ENCODE assay signal across 12 mouse cellular contexts in genomic region chr1:88224029-88224776, GRCm38 (mm10). TPM values are rescaled to one million over a fixed set of nuclear protein-coding genes. Genes with fewer than 3 reads are reported as not detected.
A peak's percentile ranks its signal among the peaks of the same experiment; 100 is the strongest.
DNase-seq lines count a peak whose midpoint lies in the region; ATAC-seq and TF ChIP-seq lines count a peak whose summit lies in the region.
"Had no signal": no experiment of that assay in that cellular context is flagged by ENCODE, and none has a peak within 500 bp of the region (broad histone marks: within the 10 kb centered on the region; RNA-seq: fewer than 3 reads in every experiment).

No protein-coding gene starts in this region.

- H3K4me3 ChIP-seq in lung, postnatal 0 days (ENCODE audit: low read depth, low read length) = no peak overlapping the region
- no peak overlapping the region for H3K4me3 ChIP-seq in hindbrain, embryonic 11.5 days (ENCODE audit: low read depth, low read length)
- no peak overlapping the region for H3K4me3 ChIP-seq in midbrain, embryonic 11.5 days (ENCODE audit: low read depth, low read length)
- H3K4me3 ChIP-seq: embryonic facial prominence, embryonic 12.5 days; limb, embryonic 13.5 days; midbrain, embryonic 12.5 days had no signal

- peak; percentile 61 for DNase-seq in adrenal gland, adult 8-10 months
- DNase-seq in adrenal gland, postnatal 4 days (ENCODE audit: low spot score in 2 of 2) = no peak
- DNase-seq in lung, adult 18-20 months = peak; percentile 80 to 83
- DNase-seq in lung, postnatal 0 days (ENCODE audit: low spot score) = no peak
- DNase-seq in heart, postnatal 4 days = peak; percentile 11
- peak; percentile 56 for DNase-seq in ovary, postnatal 36 days (ENCODE audit: low spot score)
- no peak for DNase-seq in hindbrain, embryonic 11.5 days (ENCODE audit: low spot score)
- DNase-seq in midbrain, embryonic 11.5 days (ENCODE audit: low spot score, missing footprints) = no peak

- no peaks in the 10 kb centered on the region for H3K36me3 ChIP-seq in lung, postnatal 0 days (ENCODE audit: insufficient read depth, low read length)
- H3K36me3 ChIP-seq in hindbrain, embryonic 11.5 days (ENCODE audit: control insufficient read depth, insufficient read depth, low read length) = no peaks in the 10 kb centered on the region
- H3K36me3 ChIP-seq in midbrain, embryonic 11.5 days (ENCODE audit: control insufficient read depth, insufficient read depth, low read length) = no peaks in the 10 kb centered on the region
- H3K36me3 ChIP-seq: embryonic facial prominence, embryonic 12.5 days; limb, embryonic 13.5 days; midbrain, embryonic 12.5 days had no signal

- 58% methylated on average over 2 of the region's 2 CpGs for WGBS in lung, postnatal 0 days
- 73% methylated on average over 2 of the region's 2 CpGs for WGBS in hindbrain, embryonic 11.5 days
- 68% methylated on average over 2 of the region's 2 CpGs for WGBS in midbrain, embryonic 11.5 days

- no peaks in the 10 kb centered on the region for H3K27me3 ChIP-seq in lung, postnatal 0 days (replicated peaks; ENCODE audit: insufficient read depth, low read length)
- H3K27me3 ChIP-seq in hindbrain, embryonic 11.5 days (ENCODE audit: control insufficient read depth, insufficient read depth, low read length) = no peaks in the 10 kb centered on the region
- H3K27me3 ChIP-seq in midbrain, embryonic 11.5 days (ENCODE audit: control insufficient read depth, insufficient read depth, low read length) = no peaks in the 10 kb centered on the region
- H3K27me3 ChIP-seq: embryonic facial prominence, embryonic 12.5 days; limb, embryonic 13.5 days; midbrain, embryonic 12.5 days had no signal

- TF ChIP-seq CTCF in lung, postnatal 0 days (IDR thresholded peaks at IDR 0.05) = no peak

- no peak overlapping the region for H3K4me2 ChIP-seq in lung, postnatal 0 days (replicated peaks; ENCODE audit: low read depth, low read length)
- no peak overlapping the region for H3K4me2 ChIP-seq in hindbrain, embryonic 11.5 days (replicated peaks; ENCODE audit: low read depth, low read length)
- H3K4me2 ChIP-seq in midbrain, embryonic 11.5 days = no peak overlapping the region
- H3K4me2 ChIP-seq: embryonic facial prominence, embryonic 12.5 days; limb, embryonic 13.5 days; midbrain, embryonic 12.5 days had no signal

- H3K4me1 ChIP-seq in lung, postnatal 0 days (ENCODE audit: insufficient read depth, low read depth, low read length) = no peaks in the 10 kb centered on the region
- H3K4me1 ChIP-seq in hindbrain, embryonic 11.5 days (replicated peaks; ENCODE audit: control insufficient read depth, insufficient read depth, low read length) = no peaks in the 10 kb centered on the region
- no peaks in the 10 kb centered on the region for H3K4me1 ChIP-seq in midbrain, embryonic 11.5 days (ENCODE audit: control insufficient read depth, insufficient read depth, low read length)
- H3K4me1 ChIP-seq: embryonic facial prominence, embryonic 12.5 days; limb, embryonic 13.5 days; midbrain, embryonic 12.5 days had no signal

- TF ChIP-seq EP300 in lung, postnatal 0 days (IDR thresholded peaks at IDR 0.05) = no peak

- no peak for ATAC-seq in lung, postnatal 0 days
- no peak for ATAC-seq in hindbrain, embryonic 11.5 days (ENCODE audit: low FRiP score)
- no peak for ATAC-seq in midbrain, embryonic 11.5 days (ENCODE audit: low FRiP score)
- ATAC-seq: inflammation-experienced regulatory T-cells, adult 6 months had no signal

- no peak overlapping the region for H3K27ac ChIP-seq in lung, postnatal 0 days (ENCODE audit: low read length)
- H3K27ac ChIP-seq in hindbrain, embryonic 11.5 days (ENCODE audit: low read depth, low read length) = no peak overlapping the region
- H3K27ac ChIP-seq in midbrain, embryonic 11.5 days (ENCODE audit: low read depth, low read length) = no peak overlapping the region
- H3K27ac ChIP-seq: embryonic facial prominence, embryonic 12.5 days; limb, embryonic 13.5 days; midbrain, embryonic 12.5 days had no signal

- H3K9me3 ChIP-seq in lung, postnatal 0 days (ENCODE audit: low read length) = peaks cover 28% of the 10 kb centered on the region
- H3K9me3 ChIP-seq in hindbrain, embryonic 11.5 days (ENCODE audit: control insufficient read depth, low read length) = peaks cover 43% of the 10 kb centered on the region
- H3K9me3 ChIP-seq in midbrain, embryonic 11.5 days (ENCODE audit: control insufficient read depth, low read length) = peaks cover 43% of the 10 kb centered on the region

- no peak overlapping the region for H3K9ac ChIP-seq in lung, postnatal 0 days (replicated peaks; ENCODE audit: low read depth)
- H3K9ac ChIP-seq in hindbrain, embryonic 11.5 days (ENCODE audit: low read depth, low read length) = no peak overlapping the region
- no peak overlapping the region for H3K9ac ChIP-seq in midbrain, embryonic 11.5 days (ENCODE audit: low read length)
- H3K9ac ChIP-seq: embryonic facial prominence, embryonic 12.5 days; limb, embryonic 13.5 days; midbrain, embryonic 12.5 days had no signal

RNA-seq across cellular contexts. Expression of gene Mroh2a, which starts 2.6 kb away (rescaled TPM):
- total RNA-seq in adrenal gland, adult 8-10 months (2022) = under 1 TPM in 2 of 4 experiments, not detected in 2; 0.10 to 0.16 TPM
- total RNA-seq in adrenal gland, postnatal 4 days (2021) = under 1 TPM; 0.20 to 0.42 TPM
- 0.15 and 0.43 TPM in 2 replicates for polyA plus RNA-seq in lung, postnatal 0 days (2015; fragmentation: Nextera tagmentation; extraction: Ambion mirVana)
- under 1 TPM in 1 of 2 experiments, not detected in 1; 0.02 TPM for total RNA-seq in heart, postnatal 4 days (2021)
- polyA plus RNA-seq in hindbrain, embryonic 11.5 days (2014; fragmentation: Nextera tagmentation; extraction: Ambion mirVana) = 1.3 and 1.7 TPM in 2 replicates
- polyA plus RNA-seq in midbrain, embryonic 11.5 days (2014; fragmentation: Nextera tagmentation; extraction: Ambion mirVana) = 1.6 and 1.7 TPM in 2 replicates

RNA-seq across cellular contexts. Expression of gene Ugt1a1, which starts 12.4 kb away (rescaled TPM):
- total RNA-seq in adrenal gland, adult 8-10 months (2022) = 10 to 100 TPM in 2 of 4 experiments, under 1 TPM in 2; 0.40 to 83.2 (median 28.8) TPM
- total RNA-seq in adrenal gland, postnatal 4 days (2021) = 10 to 100 TPM in 1 of 2 experiments, 1 to 10 TPM in 1; 1.5 to 43.6 TPM
- polyA plus RNA-seq in lung, postnatal 0 days (2015; fragmentation: Nextera tagmentation; extraction: Ambion mirVana) = 0.21 and 0.26 TPM in 2 replicates
- not detected for total RNA-seq in heart, postnatal 4 days (2021)
- polyA plus RNA-seq in hindbrain, embryonic 11.5 days (2014; fragmentation: Nextera tagmentation; extraction: Ambion mirVana) = not detected in 2 replicates
- not detected in 2 replicates for polyA plus RNA-seq in midbrain, embryonic 11.5 days (2014; fragmentation: Nextera tagmentation; extraction: Ambion mirVana)
- polyA plus RNA-seq: embryonic facial prominence, embryonic 12.5 days; inflammation-experienced regulatory T-cells, adult 6 months; midbrain, embryonic 12.5 days had no signal

RNA-seq across cellular contexts. Expression of gene Dnajb3, which starts 18.6 kb away (rescaled TPM):
- total RNA-seq in adrenal gland, adult 8-10 months (2022) = 1 to 10 TPM; 1.8 to 4.7 (median 3.3) TPM
- 1 to 10 TPM; 3.3 to 4.2 TPM for total RNA-seq in adrenal gland, postnatal 4 days (2021)
- polyA plus RNA-seq in lung, postnatal 0 days (2015; fragmentation: Nextera tagmentation; extraction: Ambion mirVana) = 2.7 and 3.8 TPM in 2 replicates
- total RNA-seq in heart, postnatal 4 days (2021) = 1 to 10 TPM; 1.6 to 1.8 TPM
- polyA plus RNA-seq in hindbrain, embryonic 11.5 days (2014; fragmentation: Nextera tagmentation; extraction: Ambion mirVana) = 14.0 and 14.7 TPM in 2 replicates
- polyA plus RNA-seq in midbrain, embryonic 11.5 days (2014; fragmentation: Nextera tagmentation; extraction: Ambion mirVana) = 13.4 and 15.4 TPM in 2 replicates

RNA-seq across cellular contexts. Expression of gene Ugt1a2, which starts 23.8 kb away (rescaled TPM):
- total RNA-seq in adrenal gland, adult 8-10 months (2022) = under 1 TPM in 3 of 4 experiments, not detected in 1; 0.24 to 0.51 (median 0.28) TPM
- total RNA-seq in adrenal gland, postnatal 4 days (2021) = 10 to 100 TPM in 1 of 2 experiments, 1 to 10 TPM in 1; 1.0 to 31.4 TPM
- 0.08 and 0.11 TPM in 2 replicates for polyA plus RNA-seq in lung, postnatal 0 days (2015; fragmentation: Nextera tagmentation; extraction: Ambion mirVana)
- total RNA-seq in heart, postnatal 4 days (2021) = not detected
- not detected in 2 replicates for polyA plus RNA-seq in hindbrain, embryonic 11.5 days (2014; fragmentation: Nextera tagmentation; extraction: Ambion mirVana)
- not detected in 2 replicates for polyA plus RNA-seq in midbrain, embryonic 11.5 days (2014; fragmentation: Nextera tagmentation; extraction: Ambion mirVana)
- polyA plus RNA-seq: embryonic facial prominence, embryonic 12.5 days; inflammation-experienced regulatory T-cells, adult 6 months; limb, embryonic 13.5 days had no signal

RNA-seq across cellular contexts. Expression of gene Hjurp, which starts 53.2 kb away (rescaled TPM):
- total RNA-seq in adrenal gland, adult 8-10 months (2022) = 10 to 100 TPM; 33.0 to 55.0 (median 43.2) TPM
- total RNA-seq in adrenal gland, postnatal 4 days (2021) = 100 to 1,000 TPM; 124 to 130 TPM
- polyA plus RNA-seq in lung, postnatal 0 days (2015; fragmentation: Nextera tagmentation; extraction: Ambion mirVana) = 21.9 and 26.0 TPM in 2 replicates
- 100 to 1,000 TPM in 1 of 2 experiments, 10 to 100 TPM in 1; 97.1 to 100 TPM for total RNA-seq in heart, postnatal 4 days (2021)
- 126 and 136 TPM in 2 replicates for polyA plus RNA-seq in hindbrain, embryonic 11.5 days (2014; fragmentation: Nextera tagmentation; extraction: Ambion mirVana)
- 135 TPM in 2 replicates for polyA plus RNA-seq in midbrain, embryonic 11.5 days (2014; fragmentation: Nextera tagmentation; extraction: Ambion mirVana)

Comparison
In these comparisons a context has a peak if more than half of its experiments do, and no peak if none do; other contexts are left out.
1. DNase-seq: peak in adrenal gland, adult 8-10 months (single experiment), lung, adult 18-20 months (2 of 2), heart, postnatal 4 days (single experiment) and ovary, postnatal 36 days (single experiment); none in adrenal gland, postnatal 4 days (0 of 2), lung, postnatal 0 days (single experiment), hindbrain, embryonic 11.5 days (single experiment) and midbrain, embryonic 11.5 days (single experiment).